Mouse (Mus musculus): ENCODE data around the gene Plekhg5. TPM values are rescaled to one million over a fixed set of nuclear protein-coding genes. Genes with fewer than 3 reads are reported as not detected.

Gene Plekhg5
- polyA plus RNA-seq, 1 experiment from 2014 or later, result 1.8 TPM

- Histone ChIP-seq H3K9me3 (ENCODE audit: low read length) (no peaks in the 10 kb centered on the region), H3K9ac (replicated peaks) (peak overlapping the region; percentile 90), H3K4me2 (ENCODE audit: low read depth, low read length) (peak overlapping the region; percentile 100), H3K27ac (ENCODE audit: low read depth) (peak overlapping the region; percentile 52), H3K4me1 (ENCODE audit: insufficient read depth) (peaks cover 11% of the 10 kb centered on the region), H3K27me3 (ENCODE audit: insufficient read depth, low read length) (no peaks in the 10 kb centered on the region), H3K4me3 (ENCODE audit: low read depth, low read length) (peak overlapping the region; percentile 91), H3K36me3 (replicated peaks; ENCODE audit: insufficient read depth, low read length) (peaks cover 36% of the 10 kb centered on the region)
- ATAC-seq, result no peak
- TF ChIP-seq CTCF (IDR thresholded peaks at IDR 0.05; ENCODE audit: low read depth) (no peak), EP300 (IDR thresholded peaks at IDR 0.05; ENCODE audit: low read depth) (no peak)
- no peak for DNase-seq
- 2% methylated on average over 25 of the region's 25 CpGs for WGBS (ENCODE audit: insufficient replicate concordance)
Observed at GRCm38 (mm10) chr4:152039831-152040310, 32.4 kb upstream of the Plekhg5 start.

- no peak overlapping the region for H3K4me3 ChIP-seq (ENCODE audit: low read depth, low read length)
- TF ChIP-seq EP300 (IDR thresholded peaks at IDR 0.05; ENCODE audit: low read depth) (no peak), CTCF (IDR thresholded peaks at IDR 0.05; ENCODE audit: low read depth) (no peak)
- no peak overlapping the region for H3K4me2 ChIP-seq (ENCODE audit: low read depth, low read length)
- no peak for DNase-seq
- H3K9ac ChIP-seq (replicated peaks), result no peak overlapping the region
- no peak for ATAC-seq
- no peaks in the 10 kb centered on the region for H3K9me3 ChIP-seq (ENCODE audit: low read length)
- H3K27me3 ChIP-seq (ENCODE audit: insufficient read depth, low read length), result no peaks in the 10 kb centered on the region
- WGBS (ENCODE audit: insufficient replicate concordance), result 89% methylated on average over 22 of the region's 22 CpGs
- H3K27ac ChIP-seq (ENCODE audit: low read depth), result no peak overlapping the region
- H3K4me1 ChIP-seq (ENCODE audit: insufficient read depth), result peaks cover 11% of the 10 kb centered on the region
- peaks cover 51% of the 10 kb centered on the region for H3K36me3 ChIP-seq (replicated peaks; ENCODE audit: insufficient read depth, low read length)
Observed at GRCm38 (mm10) chr4:152041924-152042641, 30.2 kb upstream of the Plekhg5 start.

GRCm38 (mm10) chr4:152043171-152043570 is 29.1 kb upstream of the Plekhg5 start:
- Histone ChIP-seq H3K4me2 (ENCODE audit: low read depth, low read length) (no peak overlapping the region), H3K27ac (ENCODE audit: low read depth) (no peak overlapping the region), H3K9me3 (ENCODE audit: low read length) (no peaks in the 10 kb centered on the region), H3K4me1 (ENCODE audit: insufficient read depth) (peaks cover 11% of the 10 kb centered on the region), H3K27me3 (ENCODE audit: insufficient read depth, low read length) (no peaks in the 10 kb centered on the region), H3K36me3 (replicated peaks; ENCODE audit: insufficient read depth, low read length) (peaks cover 62% of the 10 kb centered on the region), H3K4me3 (ENCODE audit: low read depth, low read length) (no peak overlapping the region), H3K9ac (replicated peaks) (no peak overlapping the region)
- TF ChIP-seq EP300 (IDR thresholded peaks at IDR 0.05; ENCODE audit: low read depth), result no peak
- TF ChIP-seq CTCF (IDR thresholded peaks at IDR 0.05; ENCODE audit: low read depth), result no peak
- DNase-seq (no peak), ATAC-seq (no peak)
- WGBS (ENCODE audit: insufficient replicate concordance), result 82% methylated on average over 3 of the region's 3 CpGs

- Histone ChIP-seq H3K9me3 (ENCODE audit: low read length) (no peaks in the 10 kb centered on the region), H3K27ac (ENCODE audit: low read depth) (no peak overlapping the region), H3K4me3 (ENCODE audit: low read depth, low read length) (no peak overlapping the region), H3K36me3 (replicated peaks; ENCODE audit: insufficient read depth, low read length) (peaks cover 70% of the 10 kb centered on the region), H3K4me1 (ENCODE audit: insufficient read depth) (peaks cover 10% of the 10 kb centered on the region), H3K4me2 (ENCODE audit: low read depth, low read length) (no peak overlapping the region), H3K9ac (replicated peaks) (no peak overlapping the region), H3K27me3 (ENCODE audit: insufficient read depth, low read length) (no peaks in the 10 kb centered on the region)
- 75% methylated on average over 6 of the region's 6 CpGs for WGBS (ENCODE audit: insufficient replicate concordance)
- no peak for TF ChIP-seq CTCF (IDR thresholded peaks at IDR 0.05; ENCODE audit: low read depth)
- TF ChIP-seq EP300 (IDR thresholded peaks at IDR 0.05; ENCODE audit: low read depth), result no peak
- DNase-seq (no peak), ATAC-seq (no peak)
Observed at GRCm38 (mm10) chr4:152044609-152045008, 27.7 kb upstream of the Plekhg5 start.

- TF ChIP-seq EP300 (IDR thresholded peaks at IDR 0.05; ENCODE audit: low read depth) (no peak), CTCF (IDR thresholded peaks at IDR 0.05; ENCODE audit: low read depth) (no peak)
- DNase-seq (no peak), ATAC-seq (peak; percentile 90)
- Histone ChIP-seq H3K4me2 (ENCODE audit: low read depth, low read length) (no peak overlapping the region), H3K4me3 (ENCODE audit: low read depth, low read length) (no peak overlapping the region), H3K9ac (replicated peaks) (no peak overlapping the region), H3K27me3 (ENCODE audit: insufficient read depth, low read length) (no peaks in the 10 kb centered on the region), H3K27ac (ENCODE audit: low read depth) (no peak overlapping the region), H3K36me3 (replicated peaks; ENCODE audit: insufficient read depth, low read length) (peaks cover 23% of the 10 kb centered on the region), H3K4me1 (ENCODE audit: insufficient read depth) (0 out of 2 replicates have a peak, but pooled peaks cover 3% of the 10 kb centered on the region), H3K9me3 (ENCODE audit: low read length) (no peaks in the 10 kb centered on the region)
- 51% methylated on average over 9 of the region's 9 CpGs for WGBS (ENCODE audit: insufficient replicate concordance)
Observed at GRCm38 (mm10) chr4:152062390-152063110, 9.7 kb upstream of the Plekhg5 start.

GRCm38 (mm10) chr4:152067280-152067679 is 5.0 kb upstream of the Plekhg5 start:
- no peak for ATAC-seq
- TF ChIP-seq CTCF (IDR thresholded peaks at IDR 0.05; ENCODE audit: low read depth) (no peak), EP300 (IDR thresholded peaks at IDR 0.05; ENCODE audit: low read depth) (no peak)
- no peaks in the 10 kb centered on the region for H3K27me3 ChIP-seq (ENCODE audit: insufficient read depth, low read length)
- 0 out of 2 replicates have a peak, but pooled peaks cover 2% of the 10 kb centered on the region for H3K4me1 ChIP-seq (ENCODE audit: insufficient read depth)
- H3K27ac ChIP-seq (ENCODE audit: low read depth), result no peak overlapping the region
- no peak overlapping the region for H3K4me2 ChIP-seq (ENCODE audit: low read depth, low read length)
- H3K4me3 ChIP-seq (ENCODE audit: low read depth, low read length), result no peak overlapping the region
- no peak for DNase-seq
- no peaks in the 10 kb centered on the region for H3K36me3 ChIP-seq (replicated peaks; ENCODE audit: insufficient read depth, low read length)
- H3K9ac ChIP-seq (replicated peaks), result no peak overlapping the region
- no peaks in the 10 kb centered on the region for H3K9me3 ChIP-seq (ENCODE audit: low read length)

Measured in liver, postnatal 0 days (tissue).